Mouse (Mus musculus): ENCODE results near the gene Arhgef2.

DNA sequence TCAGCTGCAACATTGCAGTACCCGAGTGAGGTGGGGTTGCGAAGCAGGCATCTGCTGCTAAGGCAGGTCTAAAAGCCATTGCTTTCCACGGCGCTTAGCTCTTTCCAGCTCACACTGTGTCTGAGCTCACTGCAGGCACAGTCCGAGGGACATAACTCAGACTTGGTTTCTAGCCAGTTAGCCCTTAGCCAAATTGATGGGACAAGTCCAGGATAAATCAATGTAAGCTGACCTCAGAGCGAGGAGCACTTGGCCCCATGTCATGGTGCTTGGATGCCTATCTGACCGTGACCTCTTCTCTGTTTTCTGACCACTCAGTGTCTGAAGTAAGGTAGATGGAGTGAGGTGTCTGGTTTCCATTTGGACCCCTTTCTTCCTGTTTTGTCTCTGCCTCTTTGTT, 41.8 kb upstream of the Arhgef2 start:
- no peak for TF ChIP-seq CTCF (IDR thresholded peaks at IDR 0.05; ENCODE audit: borderline replicate concordance, insufficient read depth, low read length)
- TF ChIP-seq POLR2A (IDR thresholded peaks at IDR 0.05; ENCODE audit: low read depth, low read length), result no peak

Measured in embryonic fibroblast, embryonic 13.5 days (primary cell).